Mouse (Mus musculus) c-Kit-negative CD71-positive TER-119-positive erythroid progenitor cells, embryonic 14.5 days (primary cell): ENCODE measurements around the gene Nr1d1.
"Not testable (repeated sequence)": the region's sequence is repeated elsewhere in the genome, so short reads cannot be mapped to it uniquely, and the experiment has no call there.

ENCODE experiments used
- DNase-seq: peaks from one replicate; pipeline ENCODE4 v3.0.0-alpha.2; 2013; ENCODE audit warnings: low read depth, low spot score

Gene Nr1d1

DNA sequence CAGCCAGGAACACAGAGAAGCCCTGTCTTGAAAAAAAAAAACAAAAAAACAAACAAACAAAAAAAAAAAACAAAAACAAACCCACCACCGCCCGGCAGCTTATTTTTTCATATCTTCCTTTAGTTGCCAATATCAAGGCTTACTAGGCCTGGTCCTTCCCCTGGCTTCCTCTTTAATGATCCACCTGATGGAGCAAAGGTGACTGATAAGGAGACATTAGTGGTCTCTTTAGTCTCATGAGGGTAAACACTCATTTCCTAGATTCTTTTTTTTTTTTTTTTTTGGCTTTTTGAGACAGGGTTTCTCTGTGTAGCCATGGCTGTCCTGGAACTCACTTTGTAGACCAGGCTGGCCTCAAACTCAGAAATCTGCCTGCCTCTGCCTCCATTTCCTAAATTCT, 37.9 kb downstream of the Nr1d1 start:
- not testable (repeated sequence) for DNase-seq

DNA sequence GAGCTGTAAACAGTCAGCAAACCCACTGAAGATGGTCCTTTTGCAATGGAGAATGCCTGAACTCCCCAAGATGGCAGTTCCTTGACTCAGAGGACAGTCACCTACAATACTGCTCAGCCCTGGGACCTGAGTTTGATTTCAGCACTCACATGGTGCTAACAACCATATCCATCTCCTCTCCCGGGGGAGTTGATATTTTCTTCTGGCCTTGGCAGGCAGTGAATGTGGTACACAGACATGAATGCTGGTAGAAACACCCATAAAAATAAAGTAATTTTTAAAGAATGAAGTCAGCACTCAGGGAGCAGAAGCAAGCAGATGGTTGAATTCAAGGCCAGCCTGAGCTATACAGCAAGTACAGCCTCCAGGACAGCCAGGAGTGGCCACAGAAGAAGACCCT, 39.0 kb downstream of the Nr1d1 start:
- no peak for DNase-seq

GRCm38 (mm10) chr11:98735111-98735510, 40.0 kb downstream of the Nr1d1 start:
- DNase-seq = no peak

DNA sequence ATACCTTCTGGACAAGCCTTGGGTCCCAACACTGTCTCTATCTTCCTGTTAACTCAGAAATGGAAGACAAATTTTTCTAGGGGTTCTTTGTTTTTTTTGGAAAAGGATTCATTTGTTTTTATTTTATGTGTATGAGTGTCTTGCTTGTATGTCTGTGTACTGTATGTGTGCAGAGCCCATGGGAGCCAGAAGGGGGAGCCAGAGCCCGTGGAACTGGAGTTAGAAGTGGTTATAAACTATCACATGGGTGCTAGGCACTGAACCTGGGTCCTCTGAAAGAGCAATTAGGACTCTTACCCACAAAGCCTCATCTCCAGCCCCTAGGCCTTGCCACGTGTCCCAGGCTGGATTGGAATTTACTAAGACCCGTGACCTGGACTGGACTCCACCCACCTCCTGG, 41.1 kb downstream of the Nr1d1 start:
- DNase-seq = no peak

DNA sequence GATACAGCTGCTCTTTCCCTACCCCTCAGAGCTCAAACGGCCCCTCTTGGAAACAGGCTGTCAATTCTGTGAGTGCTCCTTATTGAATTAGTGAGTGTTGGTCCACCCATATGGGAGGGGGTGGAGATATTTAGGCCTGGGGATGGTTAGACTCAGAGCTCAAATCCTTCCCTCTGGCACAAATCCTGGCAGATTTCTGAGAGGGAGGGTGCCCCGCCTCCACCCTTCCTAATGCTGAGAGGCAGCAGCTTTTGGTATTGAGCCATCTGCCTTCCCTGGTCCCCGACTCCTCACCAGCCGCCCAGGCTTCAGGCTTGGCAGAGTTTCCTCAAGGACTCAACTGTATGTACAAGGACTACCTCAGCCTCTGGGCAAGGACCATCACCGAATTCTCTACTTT, 44.0 kb downstream of the Nr1d1 start:
- no peak for DNase-seq

- no peak for DNase-seq
Measured at GRCm38 (mm10) chr11:98730727-98731126, 44.4 kb downstream of the Nr1d1 start.

DNA sequence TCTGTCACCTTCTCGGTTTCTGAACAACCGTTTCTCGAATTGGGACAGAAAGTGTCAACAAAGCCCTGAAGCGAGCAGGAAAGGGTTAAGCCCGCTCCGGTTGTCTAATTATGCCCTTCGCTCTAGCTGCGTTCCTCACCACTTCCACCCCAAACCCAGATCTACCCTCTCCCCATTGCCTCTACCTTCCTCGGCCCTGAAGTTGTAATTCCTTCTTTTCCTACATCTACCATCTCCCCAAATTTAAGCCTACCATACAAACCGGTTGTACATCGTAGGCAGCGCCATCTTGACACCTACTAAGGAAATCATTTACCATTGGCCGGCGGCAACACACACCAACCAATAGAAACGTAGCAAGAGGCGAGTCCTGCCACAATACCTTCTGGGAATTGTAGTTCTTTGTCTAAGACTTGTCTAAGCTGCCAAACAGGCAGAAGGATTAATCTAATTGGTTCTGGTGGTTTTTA, 46.0 kb downstream of the Nr1d1 start, which contains the start of gene Med24:
Gene Med24, minus strand, starts transcription at position 317 of the 470 bp plus-strand sequence.
- peak; percentile 83 for DNase-seq

- no peak for DNase-seq
Measured at GRCm38 (mm10) chr11:98725926-98726506, 49.1 kb downstream of the Nr1d1 start.

DNA sequence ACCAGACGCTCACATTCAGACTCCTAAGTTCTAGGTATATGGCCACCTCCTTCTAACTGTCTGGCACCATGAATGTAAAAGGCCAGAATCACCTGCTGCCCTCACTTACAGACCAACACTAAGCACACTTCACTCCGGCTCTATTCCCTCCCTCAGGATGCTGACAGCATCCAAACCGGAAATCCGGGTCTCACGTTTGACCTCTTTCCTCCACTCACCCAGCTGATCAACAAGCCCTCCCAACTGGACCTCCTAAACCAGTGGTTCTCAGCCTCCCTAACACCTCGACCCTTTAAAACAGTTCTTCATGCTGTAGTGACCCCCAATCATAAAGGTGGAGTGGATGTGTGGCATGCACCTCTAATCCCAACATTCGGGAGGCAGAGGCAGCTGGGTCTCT, 52.0 kb downstream of the Nr1d1 start:
- no peak for DNase-seq

DNA sequence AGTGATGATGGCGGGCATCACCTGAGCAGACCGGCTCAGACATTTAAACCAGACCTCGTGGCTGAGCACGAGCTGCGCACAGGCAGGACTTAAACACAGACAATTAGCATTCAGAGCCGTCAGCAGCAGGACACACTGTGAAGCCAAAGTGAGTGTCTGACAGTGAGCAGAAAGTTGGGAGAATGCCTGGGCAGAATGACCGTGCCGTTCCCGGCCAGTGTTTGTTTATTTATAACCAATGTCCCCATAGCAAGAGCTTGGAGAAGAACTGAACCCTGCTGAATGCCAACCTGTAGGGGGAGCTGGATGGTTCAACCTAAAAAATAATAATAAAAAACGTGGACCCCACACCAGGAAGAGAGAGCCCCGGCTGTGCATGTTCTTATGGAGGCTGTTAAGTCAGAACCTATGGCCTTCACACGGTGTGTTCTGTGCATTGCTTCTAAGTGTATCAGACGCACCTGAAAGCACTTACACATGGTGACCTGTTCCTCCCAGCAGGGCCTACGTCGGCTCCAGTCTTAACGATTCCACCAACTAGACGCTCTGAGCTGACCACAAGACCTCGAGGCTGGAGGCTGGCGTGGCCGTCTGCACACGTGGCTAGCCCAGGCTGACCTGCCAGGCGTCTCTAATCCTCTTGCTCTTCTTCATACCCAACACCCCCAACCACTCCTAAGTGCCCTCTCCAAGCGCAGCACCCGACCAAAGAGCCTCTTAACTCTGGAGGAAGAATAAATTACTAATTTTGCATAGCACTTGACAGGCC, 53.5 kb downstream of the Nr1d1 start:
- no peak for DNase-seq

DNA sequence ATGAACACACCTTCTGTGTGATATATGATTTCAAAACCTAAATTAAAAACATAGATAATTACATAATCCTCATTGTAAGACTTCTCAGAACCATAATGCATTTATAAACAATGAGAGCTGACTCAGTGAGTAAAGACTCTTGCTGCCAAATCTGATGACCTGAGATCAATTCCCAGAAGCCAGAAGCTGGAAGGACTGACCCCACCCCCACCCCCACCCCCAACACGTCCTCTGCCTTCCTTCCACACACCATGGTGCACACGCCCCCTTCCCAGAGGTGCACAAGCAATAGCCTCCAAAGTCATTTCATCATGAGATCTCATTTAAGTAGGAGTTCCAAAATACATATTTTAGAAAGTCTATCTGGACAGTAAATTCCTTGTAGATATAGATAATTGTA, 54.4 kb downstream of the Nr1d1 start:
- DNase-seq = no peak
